Mouse (Mus musculus) ES-Bruce4 (cell line): ENCODE data around the gene Pip5k1b. TPM values are rescaled to one million over a fixed set of nuclear protein-coding genes. Genes with fewer than 3 reads are reported as not detected.

Experiments used
- H3K27ac ChIP-seq: 2 replicates; pipeline ENCODE4 v1.5.1; 2012; ENCODE audit warnings: low read length, inconsistent platforms; ENCODE audit not compliant: insufficient read depth
- H3K27me3 ChIP-seq: 2 replicates; pipeline ENCODE4 v1.6.1; 2012; ENCODE audit warnings: mild to moderate bottlenecking, low read length, inconsistent platforms; ENCODE audit not compliant: control insufficient read depth, poor library complexity, insufficient read depth, severe bottlenecking
- H3K36me3 ChIP-seq: 2 replicates; pipeline ENCODE4 v1.6.1; 2012; ENCODE audit warnings: inconsistent platforms, mild to moderate bottlenecking, low read length, moderate library complexity; ENCODE audit not compliant: control insufficient read depth, poor library complexity, insufficient read depth, severe bottlenecking
- H3K4me1 ChIP-seq: one replicate; pipeline ENCODE4 v1.8.1; 2011; ENCODE audit warnings: low read length; ENCODE audit not compliant: control insufficient read depth, insufficient read depth
- H3K4me3 ChIP-seq: 2 replicates; pipeline ENCODE4 v1.5.1; 2011; ENCODE audit warnings: low read depth, mild to moderate bottlenecking, low read length
- H3K9ac ChIP-seq: 2 replicates; pipeline ENCODE4 v1.6.1; 2012; ENCODE audit warnings: low read depth, mild to moderate bottlenecking, inconsistent platforms; ENCODE audit not compliant: poor library complexity, severe bottlenecking
- H3K9me3 ChIP-seq: replicated peaks from 2 replicates; pipeline ENCODE4 v1.6.1; 2012; ENCODE audit warnings: mild to moderate bottlenecking, low read length, inconsistent platforms; ENCODE audit not compliant: control insufficient read depth, poor library complexity, insufficient read depth, severe bottlenecking
- CTCF ChIP-seq: IDR thresholded peaks from one replicate; pipeline ENCODE4 v1.8.1; 2011; ENCODE audit warnings: low read depth, low read length
- EP300 ChIP-seq: IDR thresholded peaks from 2 replicates; pipeline ENCODE4 v1.6.1; 2011; ENCODE audit warnings: low read depth, low read length; ENCODE audit not compliant: insufficient read depth
- POLR2A ChIP-seq: IDR thresholded peaks from one replicate; pipeline ENCODE4 v1.8.1; 2011; ENCODE audit warnings: low read length; ENCODE audit not compliant: insufficient read depth
- polyA plus RNA-seq: library from polyadenylated mRNA; stranded (reverse); fragments of >200 nt; gene quantifications from 2 replicates; pipeline ENCODE4 v1.2.4, GENCODE M21; 2011; ENCODE audit warnings: low read depth; ENCODE audit not compliant: missing spikeins, insufficient read depth, insufficient read length

The Pip5k1b gene
- polyA plus RNA-seq, 1 experiment: 4.0 TPM

- Histone ChIP-seq H3K27ac (no peak overlapping the region), H3K4me1 (no peaks in the 10 kb centered on the region), H3K9me3 (no peaks in the 10 kb centered on the region), H3K27me3 (no peaks in the 10 kb centered on the region), H3K9ac (no peak overlapping the region), H3K4me3 (no peak overlapping the region), H3K36me3 (no peaks in the 10 kb centered on the region)
- TF ChIP-seq EP300: no peak
- TF ChIP-seq POLR2A: no peak
- TF ChIP-seq CTCF: no peak
These were observed 14.6 kb downstream of the Pip5k1b start for GRCm38 (mm10) chr19:24540952-24541668.

- Histone ChIP-seq H3K9ac (no peak overlapping the region), H3K27me3 (no peaks in the 10 kb centered on the region), H3K4me1 (no peaks in the 10 kb centered on the region), H3K4me3 (no peak overlapping the region), H3K36me3 (no peaks in the 10 kb centered on the region), H3K27ac (no peak overlapping the region), H3K9me3 (no peaks in the 10 kb centered on the region)
- TF ChIP-seq POLR2A: no peak
- TF ChIP-seq EP300: no peak
- no peak for TF ChIP-seq CTCF
These were observed 16.6 kb downstream of the Pip5k1b start for GRCm38 (mm10) chr19:24539041-24539440.

GRCm38 (mm10) chr19:24538181-24538580 is 17.5 kb downstream of the Pip5k1b start:
- Histone ChIP-seq H3K27me3 (no peaks in the 10 kb centered on the region), H3K36me3 (no peaks in the 10 kb centered on the region), H3K27ac (no peak overlapping the region), H3K4me3 (no peak overlapping the region), H3K9ac (no peak overlapping the region), H3K9me3 (no peaks in the 10 kb centered on the region), H3K4me1 (no peaks in the 10 kb centered on the region)
- TF ChIP-seq CTCF (no peak), POLR2A (no peak), EP300 (no peak)

GRCm38 (mm10) chr19:24537691-24538090 is 18.0 kb downstream of the Pip5k1b start:
- Histone ChIP-seq H3K27me3 (no peaks in the 10 kb centered on the region), H3K9ac (no peak overlapping the region), H3K27ac (no peak overlapping the region)

GRCm38 (mm10) chr19:24536920-24537319 is 18.8 kb downstream of the Pip5k1b start:
- no peaks in the 10 kb centered on the region for H3K27me3 ChIP-seq
- H3K9me3 ChIP-seq: no peaks in the 10 kb centered on the region
- no peak overlapping the region for H3K9ac ChIP-seq
- no peaks in the 10 kb centered on the region for H3K4me1 ChIP-seq
- TF ChIP-seq POLR2A (no peak), EP300 (no peak), CTCF (no peak)
- H3K36me3 ChIP-seq: no peaks in the 10 kb centered on the region
- H3K27ac ChIP-seq: no peak overlapping the region
- H3K4me3 ChIP-seq: no peak overlapping the region

More at GRCm38 (mm10) chr19:24537691-24538090, 18.0 kb downstream of the Pip5k1b start:
- no peaks in the 10 kb centered on the region for H3K9me3 ChIP-seq
- TF ChIP-seq POLR2A (no peak), EP300 (no peak), CTCF (no peak)
- H3K4me1 ChIP-seq: no peaks in the 10 kb centered on the region
- no peaks in the 10 kb centered on the region for H3K36me3 ChIP-seq
- no peak overlapping the region for H3K4me3 ChIP-seq

GRCm38 (mm10) chr19:24536280-24536679 is 19.4 kb downstream of the Pip5k1b start:
- H3K9ac ChIP-seq: no peak overlapping the region
- TF ChIP-seq CTCF: no peak
- TF ChIP-seq EP300: no peak
- TF ChIP-seq POLR2A: no peak
- no peaks in the 10 kb centered on the region for H3K27me3 ChIP-seq
- no peaks in the 10 kb centered on the region for H3K9me3 ChIP-seq
- H3K4me1 ChIP-seq: no peaks in the 10 kb centered on the region
- no peaks in the 10 kb centered on the region for H3K36me3 ChIP-seq
- no peak overlapping the region for H3K27ac ChIP-seq
- H3K4me3 ChIP-seq: no peak overlapping the region
